Mouse (Mus musculus) liver, embryonic 14.5 days (tissue): ENCODE measurements around the gene Ankfn1.

Experiments
- CTCF ChIP-seq: IDR thresholded peaks from 2 replicates; pipeline ENCODE4 v1.5.1; 2016; ENCODE audit warnings: antibody characterized with exemption, low read depth, control low read depth
- EP300 ChIP-seq: IDR thresholded peaks from 2 replicates; pipeline ENCODE4 v1.6.1; 2016; ENCODE audit warnings: antibody characterized with exemption, low read depth

- TF ChIP-seq CTCF (no peak), EP300 (no peak)
These were observed 157.5 kb downstream of the Ankfn1 start for GRCm38 (mm10) chr11:89619955-89620354.
